Mouse (Mus musculus) gastrocnemius, postnatal 10 days (tissue): Measurements from ENCODE around the gene Plcz1. TPM values are rescaled to one million over a fixed set of nuclear protein-coding genes. Genes with fewer than 3 reads are reported as not detected.

Source experiments
- DNase-seq: peaks from one replicate; pipeline ENCODE4 v3.0.0; 2021; ENCODE audit warnings: mixed read lengths
- total RNA-seq, 2 experiments: library from RNA; stranded (reverse); gene quantifications; 2 replicates each; pipeline ENCODE4 v1.2.3; 2021

The Plcz1 gene
- total RNA-seq, 2 experiments from 2014 or later: not detected

GRCm38 (mm10) chr6:139947106-139947879 is 94.0 kb downstream of the Plcz1 start:
- no peak for DNase-seq

Other genes starting within 250 kb of the Plcz1 start
- not detected for gene Capza3, start 205 bp downstream of the Plcz1 start, total RNA-seq